Mouse (Mus musculus) left cerebral cortex, adult 9 months (tissue): ENCODE data around the gene Tuba8.

Experiments used
- DNase-seq, 2 experiments: peaks; one replicate each; pipeline ENCODE4 v3.0.0; 2022; ENCODE audit warnings: low spot score in 2 of 2

Tuba8 gene

GRCm38 (mm10) chr6:121194956-121195731, 15.4 kb upstream of the Tuba8 start:
- no peak for DNase-seq

DNA sequence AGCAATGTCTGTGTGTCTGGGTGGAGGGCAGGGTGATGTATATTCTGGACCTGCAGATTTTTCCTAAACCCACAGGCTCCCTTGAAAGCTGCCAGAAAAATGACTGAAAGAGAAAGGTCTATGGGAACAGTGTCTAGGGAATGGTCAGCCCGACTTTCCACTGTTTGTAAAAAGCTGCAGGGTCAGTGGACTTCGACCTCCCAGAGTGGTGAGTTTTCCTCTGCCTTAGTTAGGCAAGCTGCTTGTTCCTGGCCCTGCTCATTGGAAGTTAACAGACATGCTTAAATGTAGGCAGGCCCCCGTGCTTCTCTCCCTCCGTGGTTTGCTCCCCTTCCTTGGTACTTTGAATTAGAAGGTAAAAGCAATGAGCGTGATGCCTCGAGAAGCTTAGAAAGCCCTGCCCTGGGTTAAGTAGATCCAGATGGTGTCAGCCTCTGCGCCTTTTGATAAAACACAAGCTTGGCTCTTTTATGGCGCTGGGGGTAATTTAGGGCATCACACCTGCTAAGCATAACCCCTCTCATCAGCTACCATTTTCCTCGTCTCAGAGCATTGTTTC, 12.6 kb upstream of the Tuba8 start:
- no peak for DNase-seq

DNA sequence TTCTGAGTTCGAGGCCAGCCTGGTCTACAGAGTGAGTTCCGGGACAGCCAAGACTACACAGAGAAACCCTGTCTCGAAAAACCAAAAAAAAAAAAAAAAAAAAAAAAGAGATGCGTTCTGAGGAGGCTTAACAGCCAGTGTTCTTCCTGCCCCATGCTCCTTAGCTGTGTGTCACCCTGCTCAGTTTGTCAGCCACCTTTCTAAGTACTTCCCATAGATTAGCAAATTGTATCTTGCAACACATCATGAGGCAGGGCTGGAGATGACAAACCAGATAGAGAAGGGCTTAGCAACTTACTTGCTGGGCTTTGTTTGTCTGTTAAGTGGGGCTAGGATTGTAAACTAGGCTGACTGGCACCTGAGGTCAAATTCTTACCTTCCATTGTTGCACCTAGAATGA, 10.0 kb upstream of the Tuba8 start:
- no peak for DNase-seq

DNA sequence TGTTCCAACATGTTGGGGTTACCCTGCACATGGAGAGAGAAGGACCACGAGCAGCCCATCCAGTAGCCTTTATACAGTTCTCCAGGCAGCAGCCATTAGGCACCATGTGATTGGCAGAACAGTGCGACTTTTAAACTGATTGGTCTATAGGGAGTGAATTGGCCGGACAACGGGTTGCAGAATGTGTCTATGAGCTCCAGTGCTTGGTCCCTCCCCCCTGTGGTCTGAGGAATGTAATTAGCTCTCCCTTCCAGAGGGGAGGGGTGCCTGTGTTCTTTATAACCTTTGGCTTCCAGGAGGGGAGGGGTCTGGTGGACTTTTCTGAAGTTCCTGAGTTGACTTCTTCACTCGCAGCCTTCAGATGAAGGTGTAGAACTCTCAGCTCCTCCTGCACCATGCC, 8.5 kb upstream of the Tuba8 start:
- DNase-seq, result no peak

DNA sequence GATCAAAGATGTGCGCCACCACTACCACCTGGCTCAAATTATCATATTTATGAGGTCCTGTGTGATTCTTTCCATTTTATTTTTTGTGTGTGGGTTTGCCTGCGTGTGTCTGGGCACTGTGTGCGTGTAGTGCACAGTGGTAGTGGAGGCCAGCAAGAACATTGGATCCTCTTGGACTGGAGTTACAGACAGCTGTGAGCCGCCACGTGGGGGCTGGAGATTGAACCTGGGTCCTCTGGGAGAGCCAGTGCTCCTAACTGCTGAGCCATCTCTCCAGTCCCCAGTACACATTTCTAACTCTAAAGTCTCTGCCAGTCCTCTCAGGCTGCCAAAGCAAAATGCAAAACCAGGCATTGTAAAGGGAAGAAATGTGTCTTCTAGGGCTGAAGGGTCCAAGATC, 4.0 kb upstream of the Tuba8 start:
- DNase-seq, result no peak

- DNase-seq, result no peak
These were observed 912 bp upstream of the Tuba8 start for GRCm38 (mm10) chr6:121209584-121209983.

- DNase-seq, result no peak
These were observed 412 bp downstream of the Tuba8 start for GRCm38 (mm10) chr6:121210926-121211289.

GRCm38 (mm10) chr6:121211743-121212142, 1.2 kb downstream of the Tuba8 start:
- no peak for DNase-seq

DNA sequence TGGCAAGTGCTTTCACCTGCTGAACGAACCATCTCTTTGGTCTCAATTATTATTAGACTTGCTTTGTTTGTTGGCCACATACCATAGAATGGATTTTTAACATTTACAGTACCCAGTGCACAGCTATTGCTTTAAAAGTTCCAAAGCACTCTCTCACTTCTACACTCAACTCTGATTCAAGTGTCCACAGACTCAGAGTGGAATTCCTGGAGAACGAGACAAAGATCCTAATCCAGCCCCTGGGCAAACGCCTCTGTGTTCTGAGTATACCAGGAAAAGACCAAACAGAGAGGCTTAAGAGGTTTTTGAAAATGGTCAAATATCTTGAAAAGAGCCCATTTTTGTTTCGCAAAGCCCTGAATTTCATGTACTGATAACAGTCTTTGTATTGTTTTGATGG, 2.5 kb downstream of the Tuba8 start:
- DNase-seq, result no peak

GRCm38 (mm10) chr6:121214221-121214620, 3.7 kb downstream of the Tuba8 start:
- DNase-seq, result no peak

- DNase-seq, result no peak
These were observed 4.3 kb downstream of the Tuba8 start for GRCm38 (mm10) chr6:121214667-121215330.

DNA sequence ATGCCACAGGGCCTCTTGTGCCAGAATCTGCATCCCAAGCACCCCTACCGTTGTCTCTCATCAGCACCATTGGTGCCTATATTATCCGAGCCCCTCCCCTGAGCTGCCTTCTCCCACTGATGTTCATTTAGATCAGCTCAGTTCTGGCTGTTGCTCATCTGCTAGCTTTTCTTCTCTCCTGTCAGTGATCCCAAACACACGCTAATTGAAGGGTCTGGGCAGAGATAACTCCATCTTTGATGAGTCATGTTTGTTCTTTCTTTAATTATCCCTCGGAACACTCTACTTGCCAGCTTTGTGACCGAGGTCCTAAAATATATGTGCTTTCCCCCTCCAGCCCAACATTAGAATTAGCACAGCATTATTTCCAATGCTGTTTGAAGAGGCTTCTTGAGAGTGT, 4.8 kb downstream of the Tuba8 start:
- DNase-seq, result no peak

- DNase-seq, result no peak
These were observed 5.4 kb downstream of the Tuba8 start for GRCm38 (mm10) chr6:121215896-121216295.

DNA sequence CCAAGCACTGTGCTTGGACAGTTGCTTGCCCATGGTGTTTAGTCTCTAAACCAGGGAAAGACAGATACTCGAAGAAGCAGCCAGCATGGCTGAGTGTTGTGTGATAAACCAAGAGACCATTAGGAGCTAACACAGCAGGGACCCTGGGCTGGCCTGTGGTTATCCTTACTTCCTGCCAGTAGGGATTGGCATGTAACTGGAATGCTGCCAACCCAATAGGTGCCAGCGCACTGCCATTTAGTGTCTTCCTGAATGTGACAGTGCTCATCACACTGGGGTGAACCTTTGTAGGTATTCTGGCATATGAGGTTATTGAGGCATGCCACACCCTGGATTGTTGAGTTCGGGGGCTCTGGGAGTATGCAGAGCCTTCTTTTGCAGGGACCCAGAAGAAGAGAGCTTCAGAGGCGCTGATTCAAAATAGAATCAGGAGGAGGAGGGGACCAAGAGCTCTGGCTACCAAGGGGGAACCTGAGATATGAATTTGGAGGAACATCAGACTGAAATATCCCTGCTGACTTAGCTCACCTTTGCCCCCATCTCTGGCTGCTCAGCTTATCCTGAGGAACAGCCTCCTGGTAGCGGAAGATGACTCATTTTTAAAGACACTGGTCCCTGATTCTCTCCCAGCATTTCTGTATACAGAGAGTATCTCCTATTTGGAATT, 6.2 kb downstream of the Tuba8 start:
- no peak for DNase-seq

GRCm38 (mm10) chr6:121218002-121218401, 7.5 kb downstream of the Tuba8 start:
- DNase-seq, result no peak

- DNase-seq, result no peak
These were observed 8.9 kb downstream of the Tuba8 start for GRCm38 (mm10) chr6:121219406-121219805.

DNA sequence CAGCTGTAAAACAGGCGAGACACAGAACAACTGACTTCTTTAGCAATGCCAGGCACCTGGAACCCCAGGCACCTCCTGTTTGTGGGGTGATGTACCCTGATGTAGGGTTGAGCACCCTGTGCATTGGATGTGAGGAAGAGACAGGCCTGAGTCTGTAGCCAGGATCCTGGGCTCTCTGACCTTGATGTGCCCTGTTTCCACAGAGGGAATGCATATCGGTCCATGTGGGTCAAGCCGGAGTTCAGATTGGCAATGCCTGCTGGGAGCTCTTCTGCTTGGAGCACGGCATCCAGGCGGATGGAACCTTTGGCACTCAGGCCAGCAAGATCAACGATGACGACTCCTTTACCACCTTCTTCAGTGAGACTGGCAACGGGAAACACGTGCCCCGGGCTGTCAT, 9.7 kb downstream of the Tuba8 start:
- no peak for DNase-seq

- no peak for DNase-seq
These were observed 11.5 kb downstream of the Tuba8 start for GRCm38 (mm10) chr6:121221876-121222597.

GRCm38 (mm10) chr6:121223001-121223400, 12.5 kb downstream of the Tuba8 start:
- DNase-seq, result no peak

GRCm38 (mm10) chr6:121224067-121224466, 13.6 kb downstream of the Tuba8 start:
- no peak for DNase-seq

DNA sequence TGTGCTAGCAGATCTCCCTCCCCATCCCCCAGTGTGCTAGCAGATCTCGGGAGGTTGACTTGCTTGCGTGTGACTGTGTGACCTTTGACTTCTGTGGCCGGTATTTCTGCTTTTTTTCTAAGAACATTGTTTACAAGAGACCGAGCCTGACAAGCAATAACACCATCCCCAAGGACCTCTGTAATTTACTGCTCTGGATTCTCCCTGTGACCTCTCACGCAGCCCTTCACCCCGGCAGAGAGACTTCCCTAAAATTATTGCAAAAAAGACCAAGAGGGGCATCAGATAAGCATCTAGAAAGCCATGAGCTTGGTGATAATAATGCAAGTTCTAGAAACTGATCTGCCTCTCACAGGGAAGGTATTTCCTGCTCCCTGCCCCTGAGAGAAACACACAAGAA, 14.5 kb downstream of the Tuba8 start:
- DNase-seq, result no peak

DNA sequence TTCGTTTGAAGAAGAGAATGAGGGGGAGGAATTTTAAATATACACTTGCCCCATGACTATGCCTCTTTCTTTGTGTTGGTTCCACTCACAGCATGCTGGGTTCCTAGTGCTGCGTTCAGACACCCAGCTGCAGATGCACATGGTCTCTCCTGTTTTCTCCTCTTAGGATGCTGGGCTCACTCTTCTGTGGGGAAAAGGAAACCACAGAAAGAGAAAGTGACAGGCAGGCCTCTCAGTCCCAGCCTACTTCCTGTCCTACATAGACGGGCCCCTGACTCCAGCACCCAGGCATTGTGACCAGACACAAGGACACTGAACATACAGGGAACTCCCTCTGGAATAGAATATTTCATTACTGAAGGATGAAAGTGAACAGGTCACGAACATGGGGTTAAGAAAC, 15.5 kb downstream of the Tuba8 start:
- no peak for DNase-seq
